14 mouse cellular contexts compared by ENCODE assay signal in the genomic region with DNA sequence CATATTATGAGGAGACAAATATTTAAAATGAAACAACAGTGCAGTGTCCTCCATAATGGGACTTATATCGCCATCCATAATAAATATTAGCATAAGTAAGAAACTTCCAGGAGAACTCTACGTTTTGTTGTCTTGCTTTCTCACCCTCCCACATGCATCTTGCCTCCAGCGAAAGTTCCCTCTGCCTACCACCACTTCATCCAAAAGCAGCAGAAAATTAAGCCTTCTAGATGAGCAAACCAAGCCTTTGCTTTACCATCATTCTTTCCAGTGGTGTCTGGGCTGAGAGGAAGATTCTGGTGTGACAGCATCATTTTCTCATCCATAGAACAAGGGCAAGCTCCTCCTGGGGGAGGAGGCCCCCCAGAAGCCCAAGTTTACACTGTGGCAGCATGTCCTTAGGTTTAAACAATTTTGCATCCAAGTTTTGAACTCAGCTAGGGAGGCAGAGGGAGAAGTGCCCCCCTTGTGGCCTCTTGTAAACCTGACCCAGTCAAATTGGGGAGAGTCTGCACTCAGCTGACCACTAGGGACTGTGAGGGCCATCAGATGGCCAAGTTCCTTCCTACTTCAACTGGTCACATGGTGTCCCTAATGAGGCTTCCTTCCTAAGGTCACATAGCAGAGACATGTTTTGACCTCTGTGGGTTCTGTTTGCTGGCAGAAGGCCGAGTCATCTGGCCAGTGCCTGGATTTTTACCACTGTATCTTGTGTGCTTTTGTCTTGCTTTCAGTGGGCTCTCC.
DNase-seq lines count a peak whose midpoint lies in the region; ATAC-seq and TF ChIP-seq lines count a peak whose summit lies in the region.
"Had no signal": no experiment of that assay in that cellular context is flagged by ENCODE, and none has a peak within 500 bp of the region (broad histone marks: within the 10 kb centered on the region; RNA-seq: fewer than 3 reads in every experiment).

No protein-coding gene starts in this region.

- H3K36me3 ChIP-seq in heart, embryonic 11.5 days (ENCODE audit: control insufficient read depth, insufficient read depth, low read length) = no peaks in the 10 kb centered on the region
- H3K36me3 ChIP-seq in lung, embryonic 14.5 days (ENCODE audit: insufficient read depth) = no peaks in the 10 kb centered on the region
- H3K36me3 ChIP-seq in liver, embryonic 15.5 days (replicated peaks) = no peaks in the 10 kb centered on the region
- H3K36me3 ChIP-seq: limb, embryonic 10.5 days had no signal

- ATAC-seq in cerebellum, adult (ENCODE audit: insufficient number of reproducible peaks, low FRiP score, low TSS enrichment) = no peak
- no peak for ATAC-seq in heart, embryonic 11.5 days (replicated peaks; ENCODE audit: insufficient number of reproducible peaks, low FRiP score, low TSS enrichment)
- no peak for ATAC-seq in lung, embryonic 14.5 days (ENCODE audit: insufficient read depth)
- peak; percentile 31; the same call in 1 of the 2 replicates for ATAC-seq in liver, embryonic 15.5 days (ENCODE audit: insufficient read depth)
- ATAC-seq: inflammation-experienced regulatory T-cells, adult 6 months had no signal

- no peak overlapping the region for H3K4me3 ChIP-seq in heart, embryonic 11.5 days (ENCODE audit: low read depth, low read length)
- H3K4me3 ChIP-seq in lung, embryonic 14.5 days (ENCODE audit: low read depth, low read length) = no peak overlapping the region
- H3K4me3 ChIP-seq in liver, embryonic 15.5 days (replicated peaks) = no peak overlapping the region
- H3K4me3 ChIP-seq: limb, embryonic 10.5 days; myocyte had no signal

- no peak overlapping the region for H3K9ac ChIP-seq in heart, embryonic 11.5 days (ENCODE audit: low read depth, low read length)
- no peak overlapping the region for H3K9ac ChIP-seq in lung, embryonic 14.5 days
- H3K9ac ChIP-seq in liver, embryonic 15.5 days = no peak overlapping the region

- no peaks in the 10 kb centered on the region for H3K27me3 ChIP-seq in heart, embryonic 11.5 days (ENCODE audit: control insufficient read depth, insufficient read depth, low read length)
- H3K27me3 ChIP-seq in lung, embryonic 14.5 days (ENCODE audit: insufficient read depth, low read length) = no peaks in the 10 kb centered on the region
- no peaks in the 10 kb centered on the region for H3K27me3 ChIP-seq in liver, embryonic 15.5 days

- TF ChIP-seq CTCF in lung, embryonic 14.5 days (IDR thresholded peaks at IDR 0.05; ENCODE audit: low read depth) = no peak

- no peak overlapping the region for H3K4me2 ChIP-seq in heart, embryonic 11.5 days
- no peak overlapping the region for H3K4me2 ChIP-seq in lung, embryonic 14.5 days
- H3K4me2 ChIP-seq in liver, embryonic 15.5 days = no peak overlapping the region

- H3K27ac ChIP-seq in heart, embryonic 11.5 days (ENCODE audit: low read depth, low read length) = no peak overlapping the region
- no peak overlapping the region for H3K27ac ChIP-seq in lung, embryonic 14.5 days (ENCODE audit: low read depth)
- H3K27ac ChIP-seq in liver, embryonic 15.5 days (replicated peaks) = no peak overlapping the region
- H3K27ac ChIP-seq: limb, embryonic 10.5 days had no signal

- peaks cover 10% of the 10 kb centered on the region; the same call in 1 of the 2 replicates for H3K4me1 ChIP-seq in heart, embryonic 11.5 days (ENCODE audit: control insufficient read depth, insufficient read depth, low read length)
- no peaks in the 10 kb centered on the region for H3K4me1 ChIP-seq in lung, embryonic 14.5 days (ENCODE audit: insufficient read depth)
- H3K4me1 ChIP-seq in liver, embryonic 15.5 days (replicated peaks) = no peaks in the 10 kb centered on the region
- H3K4me1 ChIP-seq: limb, embryonic 10.5 days had no signal

- WGBS in heart, embryonic 11.5 days (ENCODE audit: insufficient replicate concordance) = 77% methylated on average over 4 of the region's 4 CpGs
- WGBS in lung, embryonic 14.5 days = 71% methylated on average over 4 of the region's 4 CpGs
- WGBS in liver, embryonic 15.5 days (ENCODE audit: insufficient replicate concordance) = 37% methylated on average over 4 of the region's 4 CpGs

- peak; percentile 20 for DNase-seq in cerebellum, adult 11-12 months
- peak; percentile 6 for DNase-seq in heart, postnatal 4 days
- DNase-seq in lung, embryonic 14.5 days = peak; percentile 26
- no peak for DNase-seq in lung, postnatal 25 days (ENCODE audit: low spot score)
- DNase-seq in thymus, postnatal 14 days = no peak
- DNase-seq: B cell, adult 2 months; gastrocnemius, postnatal 10 days; layer of hippocampus, adult 9-11 months had no signal

- H3K9me3 ChIP-seq in heart, embryonic 11.5 days (replicated peaks; ENCODE audit: control insufficient read depth, low read length) = no peaks in the 10 kb centered on the region
- no peaks in the 10 kb centered on the region for H3K9me3 ChIP-seq in lung, embryonic 14.5 days (ENCODE audit: low read depth, low read length)
- no peaks in the 10 kb centered on the region for H3K9me3 ChIP-seq in liver, embryonic 15.5 days (replicated peaks)
- H3K9me3 ChIP-seq: limb, embryonic 10.5 days had no signal

Comparison
In these comparisons a context has a peak if more than half of its experiments do, and no peak if none do; other contexts are left out.
1. DNase-seq: peak in cerebellum, adult 11-12 months (single experiment), heart, postnatal 4 days (single experiment) and lung, embryonic 14.5 days (single experiment); none in lung, postnatal 25 days (single experiment) and thymus, postnatal 14 days (single experiment).